Mouse (Mus musculus) midbrain, embryonic 11.5 days (tissue): ENCODE data around the gene Gpi1. TPM values are rescaled to one million over a fixed set of nuclear protein-coding genes. Genes with fewer than 3 reads are reported as not detected.

Source experiments
- ATAC-seq: fragments of 200-750 bp; cut with Nextera tagmentation; 2 replicates; pipeline ENCODE4 v1.8.0; 2017; ENCODE audit warnings: moderate TSS enrichment, moderate library complexity; ENCODE audit not compliant: low FRiP score
- DNase-seq: peaks from one replicate; pipeline ENCODE4 v3.0.0; 2015; ENCODE audit warnings: low spot score; ENCODE audit errors: missing footprints
- H3K27ac ChIP-seq: fragments of 300-500 bp; sonication (generic); 2 replicates; pipeline ENCODE4 v1.5.1; 2014; ENCODE audit warnings: low read depth, low read length
- H3K27me3 ChIP-seq: fragments of 300-500 bp; sonication (generic); 2 replicates; pipeline ENCODE4 v1.6.1; 2014; ENCODE audit warnings: mild to moderate bottlenecking, low read length, moderate library complexity, mixed read lengths; ENCODE audit not compliant: control insufficient read depth, insufficient read depth
- H3K36me3 ChIP-seq: fragments of 300-500 bp; sonication (generic); 2 replicates; pipeline ENCODE4 v1.6.1; 2014; ENCODE audit warnings: mild to moderate bottlenecking, low read length, moderate library complexity, mixed read lengths; ENCODE audit not compliant: control insufficient read depth, insufficient read depth
- H3K4me1 ChIP-seq: fragments of 300-500 bp; sonication (generic); 2 replicates; pipeline ENCODE4 v1.6.1; 2014; ENCODE audit warnings: low read length; ENCODE audit not compliant: control insufficient read depth, insufficient read depth
- H3K4me2 ChIP-seq: fragments of 300-500 bp; sonication (generic); 2 replicates; pipeline ENCODE4 v1.6.1; 2014; ENCODE audit warnings: mild to moderate bottlenecking, moderate library complexity
- H3K4me3 ChIP-seq: fragments of 300-500 bp; sonication (generic); 2 replicates; pipeline ENCODE4 v1.5.1; 2014; ENCODE audit warnings: low read depth, low read length
- H3K9ac ChIP-seq: fragments of 300-500 bp; sonication (generic); 2 replicates; pipeline ENCODE4 v1.6.1; 2014; ENCODE audit warnings: low read length
- H3K9me3 ChIP-seq: fragments of 300-500 bp; sonication (generic); 2 replicates; pipeline ENCODE4 v1.6.1; 2016; ENCODE audit warnings: low read length; ENCODE audit not compliant: control insufficient read depth
- WGBS: fragments of 180-500 bp; shearing (Covaris S2); extraction: QIAGEN DNeasy Blood & Tissue Kit; methylation state at CpG from one replicate; pipeline ENCODE4 v1.1.7; 2014; 5-methylcytosine and 5-hydroxymethylcytosine counted together
- polyA plus RNA-seq: library from polyadenylated mRNA; unstranded; fragments of >200 nt; fragmentation: Nextera tagmentation; extraction: Ambion mirVana; gene quantifications from 2 replicates; pipeline ENCODE4 v1.2.1, GENCODE M21; 2014

Gpi1 gene
- polyA plus RNA-seq: 277 and 282 TPM in 2 replicates

DNA sequence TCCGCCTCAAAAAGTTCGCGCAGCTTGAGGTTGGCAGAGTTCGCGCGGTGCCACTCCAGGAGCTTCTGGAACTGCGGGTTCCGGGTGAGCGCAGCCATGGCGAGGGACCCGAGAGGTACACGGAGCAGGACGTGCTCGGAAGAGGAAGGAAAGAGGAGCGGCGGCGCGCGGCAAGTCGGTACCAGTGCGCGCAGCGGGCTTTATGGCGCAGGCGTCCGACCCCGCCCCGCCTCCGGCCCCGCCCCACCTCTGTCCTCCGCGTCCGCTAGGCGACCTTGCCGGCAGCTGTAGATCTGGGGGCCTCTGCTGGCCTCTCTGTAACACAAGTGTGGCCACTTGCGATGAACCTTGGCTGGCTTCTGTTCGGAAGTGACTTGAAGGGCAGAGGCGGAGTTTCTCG lies at the start of gene Gpi1:
Gene Gpi1, minus strand, starts transcription at position 221 of the 400 bp plus-strand sequence.
- Histone ChIP-seq H3K9ac (peak within 1 kb of the TSS; percentile 80), H3K27ac (peak within 1 kb of the TSS; percentile 40), H3K27me3 (no peaks in the 10 kb centered on the region), H3K4me3 (peak within 1 kb of the TSS; percentile 71), H3K4me2 (peak within 1 kb of the TSS; percentile 85), H3K4me1 (peaks cover 20% of the 10 kb centered on the region), H3K36me3 (no peaks in the 10 kb centered on the region), H3K9me3 (no peaks in the 10 kb centered on the region)
- 0% methylated on average over 39 of the region's 39 CpGs for WGBS
- ATAC-seq (peak; percentile 78), DNase-seq (peak; percentile 98)

DNA sequence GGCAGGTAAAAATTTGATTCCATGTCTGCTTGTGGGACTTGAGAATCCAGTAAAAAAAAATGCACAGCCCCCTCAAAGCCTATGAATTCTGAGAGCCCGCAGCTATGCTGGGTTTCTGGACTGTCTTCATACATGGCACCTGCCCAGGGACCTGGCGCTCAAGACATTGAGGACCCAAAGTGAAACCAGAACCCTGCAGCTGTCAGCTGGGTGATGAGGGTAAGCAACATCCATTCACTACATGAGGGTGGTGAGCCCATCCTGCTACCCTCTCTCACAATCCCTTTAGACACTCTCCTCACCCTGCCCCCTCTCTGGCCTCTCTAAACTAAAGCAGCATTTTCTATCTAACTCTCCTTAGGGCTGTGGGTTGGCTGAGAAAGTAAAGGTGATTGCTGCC lies 47.5 kb upstream of the Gpi1 start:
- H3K9ac ChIP-seq: no peak overlapping the region
- H3K36me3 ChIP-seq: 0 out of 2 replicates have a peak, but pooled peaks cover 2% of the 10 kb centered on the region
- H3K27me3 ChIP-seq: no peaks in the 10 kb centered on the region
- no peak for ATAC-seq
- H3K4me1 ChIP-seq: no peaks in the 10 kb centered on the region
- WGBS: 92% methylated on average over 2 of the region's 2 CpGs
- H3K4me2 ChIP-seq: no peak overlapping the region
- H3K9me3 ChIP-seq: no peaks in the 10 kb centered on the region
- no peak for DNase-seq
- no peak overlapping the region for H3K4me3 ChIP-seq
- H3K27ac ChIP-seq: no peak overlapping the region

DNA sequence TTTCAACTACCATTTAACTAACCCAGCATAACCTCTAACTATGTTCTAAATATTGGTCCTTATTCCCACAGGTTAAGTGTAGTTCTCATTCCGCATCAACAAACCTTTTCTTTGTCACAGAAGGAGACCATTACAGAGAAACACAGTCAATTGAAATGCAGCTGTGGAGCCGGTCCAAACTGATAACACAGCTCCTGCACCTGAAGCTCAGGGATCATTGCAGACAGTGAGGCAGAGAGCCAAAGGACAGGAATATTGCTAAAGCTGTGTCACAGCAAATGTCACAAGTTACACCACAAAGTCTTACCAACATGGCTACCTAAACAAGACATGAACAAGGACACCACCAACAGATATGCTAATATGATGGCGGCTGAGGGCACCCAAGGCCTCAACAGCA lies 45.9 kb upstream of the Gpi1 start:
- 98% methylated on average over 3 of the region's 3 CpGs for WGBS
- Histone ChIP-seq H3K36me3 (0 out of 2 replicates have a peak, but pooled peaks cover 2% of the 10 kb centered on the region), H3K9ac (no peak overlapping the region), H3K27me3 (no peaks in the 10 kb centered on the region), H3K27ac (no peak overlapping the region), H3K4me1 (no peaks in the 10 kb centered on the region), H3K9me3 (no peaks in the 10 kb centered on the region), H3K4me2 (no peak overlapping the region), H3K4me3 (no peak overlapping the region)
- DNase-seq (no peak), ATAC-seq (no peak)

DNA sequence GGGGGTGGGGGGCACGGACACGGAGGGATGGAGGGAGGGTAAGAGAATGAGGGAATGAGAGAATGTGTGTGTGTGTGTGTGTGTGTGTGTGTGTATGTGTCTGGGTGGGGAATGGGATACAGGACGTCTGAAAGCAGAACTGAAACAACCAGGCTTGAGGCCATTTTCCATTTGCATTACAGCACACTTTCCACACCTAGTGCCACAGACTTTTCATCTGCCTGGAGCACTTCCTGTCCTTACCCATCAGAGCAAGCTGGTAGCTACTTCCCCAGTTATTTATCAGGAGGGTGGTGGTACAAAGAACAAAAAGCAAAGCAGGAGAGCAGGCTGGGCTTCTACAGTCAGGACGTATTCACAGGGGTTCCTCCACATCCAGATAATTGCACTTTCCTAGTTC lies 42.3 kb upstream of the Gpi1 start:
- no peaks in the 10 kb centered on the region for H3K4me1 ChIP-seq
- no peak overlapping the region for H3K4me2 ChIP-seq
- no peak for ATAC-seq
- H3K27ac ChIP-seq: no peak overlapping the region
- no peaks in the 10 kb centered on the region for H3K9me3 ChIP-seq
- 0 out of 2 replicates have a peak, but pooled peaks cover 2% of the 10 kb centered on the region for H3K36me3 ChIP-seq
- no peaks in the 10 kb centered on the region for H3K27me3 ChIP-seq
- no peak for DNase-seq
- 85% methylated on average over 4 of the region's 4 CpGs for WGBS
- no peak overlapping the region for H3K4me3 ChIP-seq
- H3K9ac ChIP-seq: no peak overlapping the region

DNA sequence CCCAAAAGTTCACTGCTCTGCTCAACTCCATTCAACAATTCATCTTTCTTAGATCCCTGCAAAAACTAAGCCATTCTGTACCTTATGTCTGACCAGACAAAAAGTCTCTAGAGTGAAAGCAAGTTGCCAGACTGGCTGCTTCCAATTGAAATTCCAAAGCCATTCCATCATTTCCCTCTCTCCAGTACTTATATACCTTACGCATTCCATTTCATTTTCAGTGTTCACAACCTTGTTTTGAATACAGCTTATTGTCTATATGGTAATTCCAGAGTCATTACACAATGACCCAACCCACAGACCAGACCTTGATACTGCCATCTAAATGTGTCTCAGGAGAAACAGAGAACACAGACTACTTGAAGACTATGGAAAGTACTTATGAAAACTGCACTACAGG lies 38.3 kb upstream of the Gpi1 start:
- Histone ChIP-seq H3K4me2 (no peak overlapping the region), H3K9ac (no peak overlapping the region), H3K36me3 (no peaks in the 10 kb centered on the region), H3K27ac (no peak overlapping the region), H3K9me3 (no peaks in the 10 kb centered on the region), H3K4me3 (no peak overlapping the region), H3K4me1 (no peaks in the 10 kb centered on the region), H3K27me3 (no peaks in the 10 kb centered on the region)
- DNase-seq (no peak), ATAC-seq (no peak)
- WGBS: 83% methylated on average over 1 of the region's 1 CpGs

DNA sequence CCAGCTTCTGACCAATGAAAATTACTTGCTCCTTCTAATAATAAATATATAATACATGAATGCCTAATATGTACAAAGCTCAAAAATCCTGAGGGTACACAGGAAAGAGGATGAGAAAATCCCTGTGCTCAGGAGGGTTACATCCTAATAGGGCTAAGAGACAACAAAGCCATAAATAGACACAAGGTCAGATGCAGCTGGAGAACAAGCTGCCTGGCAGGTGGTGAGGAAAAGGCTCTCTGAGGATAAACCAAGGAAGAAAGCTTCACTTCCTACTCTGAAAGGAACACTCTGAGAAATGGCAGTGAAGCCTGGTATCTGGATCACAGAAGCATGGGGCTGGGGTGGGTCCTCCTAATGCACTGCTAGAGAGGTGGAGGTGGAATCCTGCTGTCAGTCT lies 36.3 kb upstream of the Gpi1 start:
- ATAC-seq (no peak), DNase-seq (no peak)
- H3K9me3 ChIP-seq: no peaks in the 10 kb centered on the region
- H3K27ac ChIP-seq: no peak overlapping the region
- H3K4me2 ChIP-seq: no peak overlapping the region
- H3K4me1 ChIP-seq: no peaks in the 10 kb centered on the region
- no peak overlapping the region for H3K9ac ChIP-seq
- H3K4me3 ChIP-seq: no peak overlapping the region
- no peaks in the 10 kb centered on the region for H3K27me3 ChIP-seq
- no peaks in the 10 kb centered on the region for H3K36me3 ChIP-seq

DNA sequence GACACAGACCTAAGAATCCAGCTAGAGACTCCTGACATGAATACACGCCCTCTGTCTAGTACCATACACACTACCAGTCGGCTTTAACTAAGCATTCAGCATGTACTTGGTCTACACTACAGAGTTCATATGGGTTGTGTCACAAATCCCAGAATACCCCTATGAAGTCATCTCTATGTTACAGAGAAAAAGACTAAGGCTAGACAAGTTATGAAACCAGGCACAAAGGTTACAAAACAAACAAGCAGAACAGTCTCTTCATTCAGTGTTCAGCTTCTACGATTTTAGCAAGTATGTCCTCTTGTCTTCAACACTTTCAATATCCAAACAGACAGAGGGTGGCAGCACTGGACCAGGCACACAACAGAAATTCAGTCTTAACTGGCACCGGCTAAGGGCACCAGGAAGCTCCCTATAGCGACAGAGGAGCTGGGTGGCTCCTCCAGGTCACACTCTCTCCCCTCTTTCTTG lies 35.8 kb upstream of the Gpi1 start:
- no peaks in the 10 kb centered on the region for H3K4me1 ChIP-seq
- ATAC-seq (no peak), DNase-seq (no peak)
- no peaks in the 10 kb centered on the region for H3K27me3 ChIP-seq
- no peak overlapping the region for H3K4me3 ChIP-seq
- H3K9ac ChIP-seq: no peak overlapping the region
- no peak overlapping the region for H3K4me2 ChIP-seq
- no peaks in the 10 kb centered on the region for H3K36me3 ChIP-seq
- WGBS: 69% methylated on average over 5 of the region's 5 CpGs
- H3K9me3 ChIP-seq: no peaks in the 10 kb centered on the region
- no peak overlapping the region for H3K27ac ChIP-seq

DNA sequence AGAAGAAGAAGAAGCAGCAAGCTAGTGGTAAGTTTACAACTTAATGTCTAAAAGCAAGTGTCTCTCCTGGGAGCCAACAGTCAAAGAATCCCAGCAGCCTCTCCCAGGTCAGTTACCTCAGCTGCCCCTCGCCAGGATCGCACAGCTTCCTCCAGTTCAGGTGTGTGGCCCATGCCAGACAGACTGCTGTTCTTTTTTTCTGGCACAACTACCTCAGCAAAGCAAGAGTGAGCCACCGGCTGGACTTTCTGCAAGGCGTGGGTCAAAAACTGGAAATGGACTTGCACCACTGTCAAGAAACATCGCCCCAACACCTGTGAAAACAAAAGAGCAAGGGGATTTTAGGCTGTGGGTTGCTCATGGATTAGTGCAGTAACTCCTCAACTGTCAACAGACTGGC lies 33.3 kb upstream of the Gpi1 start:
- no peaks in the 10 kb centered on the region for H3K4me1 ChIP-seq
- ATAC-seq: no peak
- 91% methylated on average over 5 of the region's 5 CpGs for WGBS
- H3K36me3 ChIP-seq: no peaks in the 10 kb centered on the region
- H3K4me2 ChIP-seq: no peak overlapping the region
- H3K27me3 ChIP-seq: no peaks in the 10 kb centered on the region
- H3K4me3 ChIP-seq: no peak overlapping the region
- no peaks in the 10 kb centered on the region for H3K9me3 ChIP-seq
- DNase-seq: no peak
- no peak overlapping the region for H3K27ac ChIP-seq
- no peak overlapping the region for H3K9ac ChIP-seq

DNA sequence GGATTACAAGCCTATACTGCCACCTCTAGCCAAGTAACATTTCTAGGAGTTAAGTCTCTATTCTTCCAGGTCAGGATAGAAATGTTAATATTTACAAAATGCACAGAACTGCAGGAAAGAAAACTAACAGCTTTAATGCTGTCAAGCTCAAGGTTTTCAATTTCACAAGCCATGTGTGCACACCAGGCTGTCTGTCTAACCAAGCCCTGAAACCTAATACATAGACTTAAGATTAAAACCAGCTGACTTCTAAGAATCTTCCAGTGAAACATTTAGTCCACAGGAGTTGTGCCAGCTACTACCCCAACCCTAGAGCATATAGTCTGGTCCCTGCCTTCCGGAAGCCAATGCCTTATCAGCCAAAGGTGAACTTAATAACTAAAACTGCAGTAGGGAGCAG lies 28.3 kb upstream of the Gpi1 start:
- Histone ChIP-seq H3K4me1 (no peaks in the 10 kb centered on the region), H3K9ac (no peak overlapping the region), H3K27ac (no peak overlapping the region), H3K9me3 (no peaks in the 10 kb centered on the region), H3K4me2 (no peak overlapping the region), H3K4me3 (no peak overlapping the region), H3K27me3 (no peaks in the 10 kb centered on the region), H3K36me3 (no peaks in the 10 kb centered on the region; the same call in 1 of the 2 replicates)
- DNase-seq (no peak), ATAC-seq (no peak)
- 85% methylated on average over 1 of the region's 1 CpGs for WGBS

DNA sequence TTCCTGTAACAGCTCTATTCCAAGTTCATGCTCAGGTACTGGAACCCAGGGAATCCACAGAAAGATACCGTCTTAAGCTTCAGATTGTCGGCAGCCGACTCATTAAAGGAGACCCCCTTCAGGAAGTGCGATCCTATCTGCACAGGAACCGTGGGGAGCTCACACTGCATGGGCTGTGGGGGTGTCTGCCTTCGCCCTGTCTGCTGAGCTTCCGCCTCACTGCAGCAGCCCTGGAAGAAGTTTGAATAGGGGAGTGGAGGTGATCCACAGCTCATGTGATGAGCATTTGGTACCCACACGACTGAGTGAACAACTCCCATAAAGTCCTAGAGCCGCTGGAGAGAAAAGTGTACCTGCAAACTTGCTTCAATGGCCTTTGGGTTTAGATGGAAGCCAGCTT lies 27.1 kb upstream of the Gpi1 start:
- no peak overlapping the region for H3K9ac ChIP-seq
- no peaks in the 10 kb centered on the region for H3K27me3 ChIP-seq
- no peaks in the 10 kb centered on the region for H3K4me1 ChIP-seq
- H3K4me2 ChIP-seq: no peak overlapping the region
- no peak overlapping the region for H3K27ac ChIP-seq
- ATAC-seq (no peak), DNase-seq (no peak)
- no peak overlapping the region for H3K4me3 ChIP-seq
- H3K9me3 ChIP-seq: no peaks in the 10 kb centered on the region
- 84% methylated on average over 9 of the region's 9 CpGs for WGBS
- H3K36me3 ChIP-seq: no peaks in the 10 kb centered on the region; the same call in 1 of the 2 replicates
